Mouse (Mus musculus) heart, postnatal 0 days (tissue): ENCODE results near the gene Cntnap1.

ENCODE experiments used
- CTCF ChIP-seq: IDR thresholded peaks from 2 replicates; pipeline ENCODE4 v1.5.1; 2016; ENCODE audit warnings: antibody characterized with exemption, control low read depth, low read depth
- EP300 ChIP-seq: IDR thresholded peaks from 2 replicates; pipeline ENCODE4 v1.6.1; 2016; ENCODE audit warnings: antibody characterized with exemption, low read depth

- TF ChIP-seq CTCF (no peak), EP300 (no peak)
Observed at GRCm38 (mm10) chr11:101195571-101195970, 25.2 kb downstream of the Cntnap1 start.
